Mouse (Mus musculus) ES-E14 (cell line): ENCODE measurements around the gene Enox2.

Experiments
- CHD2 ChIP-seq: IDR thresholded peaks from 2 replicates; pipeline ENCODE4 v1.6.1; 2014; ENCODE audit warnings: mild to moderate bottlenecking, low read depth, low read length, inconsistent platforms
- HCFC1 ChIP-seq: IDR thresholded peaks from 2 replicates; pipeline ENCODE4 v1.6.1; 2012; ENCODE audit warnings: low read length, inconsistent platforms, borderline replicate concordance; ENCODE audit not compliant: insufficient read depth
- ZC3H11A ChIP-seq: IDR thresholded peaks from 2 replicates; pipeline ENCODE4 v1.6.1; 2012; ENCODE audit warnings: low read depth, mild to moderate bottlenecking, inconsistent platforms, low read length, borderline replicate concordance
- ZNF384 ChIP-seq: IDR thresholded peaks from 2 replicates; pipeline ENCODE4 v1.6.1; 2012; ENCODE audit warnings: low read depth, low read length, inconsistent platforms

- no peak for TF ChIP-seq CHD2
- TF ChIP-seq HCFC1 = no peak
- TF ChIP-seq ZNF384 = no peak
- TF ChIP-seq ZC3H11A = no peak
Measured at GRCm38 (mm10) chrX:49154280-49154679, 133.8 kb downstream of the Enox2 start.
